Mouse (Mus musculus): Measurements from ENCODE around the gene Eif1ad. TPM values are rescaled to one million over a fixed set of nuclear protein-coding genes. Genes with fewer than 3 reads are reported as not detected.
"Not testable (repeated sequence)": the region's sequence is repeated elsewhere in the genome, so short reads cannot be mapped to it uniquely, and the experiment has no call there.

Eif1ad gene
- total RNA-seq, 2 experiments from 2014 or later: 12.7 to 13.4 TPM

GRCm38 (mm10) chr19:5374748-5375147 is 8.2 kb downstream of the Eif1ad start:
- DNase-seq: no peak

DNA sequence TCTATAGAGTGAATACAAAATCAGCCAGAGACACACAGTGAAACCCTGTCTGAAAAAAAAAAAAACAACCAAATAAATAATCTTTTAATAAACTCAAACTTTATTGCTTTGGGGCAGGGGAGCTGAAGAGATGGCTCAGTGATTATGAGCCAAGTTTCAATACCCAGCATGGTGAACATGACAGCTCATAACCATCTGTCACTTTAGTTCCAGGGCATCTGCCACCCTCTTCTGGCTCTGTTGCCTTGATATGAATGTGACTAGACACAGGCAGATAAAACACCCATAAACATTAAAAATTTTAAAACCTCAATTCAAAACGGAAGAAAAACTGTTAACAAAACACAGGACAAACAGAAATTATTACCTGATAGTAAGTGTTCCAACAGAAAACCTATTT is 10.9 kb downstream of the Eif1ad start:
- no peak for DNase-seq

DNA sequence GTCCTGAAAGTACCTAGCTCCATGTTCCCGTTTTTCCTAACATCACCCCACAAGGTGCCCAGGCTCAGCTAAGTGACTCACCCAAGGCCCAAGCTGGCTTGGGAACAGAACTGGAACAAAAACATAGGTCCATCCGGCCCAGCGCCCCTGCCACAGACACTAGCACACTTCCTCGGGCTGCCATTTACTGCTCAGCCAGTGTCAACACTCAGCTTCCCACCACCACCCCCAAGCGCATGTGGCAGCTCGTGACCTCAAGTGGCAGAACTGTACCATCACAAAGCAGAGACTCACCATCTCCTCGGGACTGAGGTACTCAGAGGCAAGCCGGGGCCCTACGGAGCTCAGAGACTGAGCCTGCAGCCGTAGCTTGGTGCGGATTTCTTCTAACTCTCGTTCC is 16.8 kb downstream of the Eif1ad start:
- DNase-seq: no peak

DNA sequence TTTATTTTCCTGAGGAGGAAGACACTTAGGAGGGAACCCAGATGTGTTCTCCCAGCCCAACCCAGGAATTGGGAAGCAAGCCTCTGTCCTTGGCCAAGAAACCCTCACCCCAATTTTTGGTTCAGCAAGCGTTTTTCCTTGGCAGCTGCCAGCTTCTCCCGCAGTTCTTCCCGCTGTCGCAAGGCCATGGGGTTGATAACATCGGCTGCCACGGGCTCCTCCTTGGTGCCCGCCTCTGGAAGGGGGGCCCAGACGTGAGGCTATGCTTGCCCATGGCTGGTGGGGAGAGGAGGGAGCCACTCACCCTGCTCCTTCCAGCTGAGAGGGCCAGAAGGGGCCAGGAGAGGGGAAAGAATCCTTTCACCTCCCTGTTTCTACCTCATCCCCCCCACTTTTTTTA is 18.2 kb downstream of the Eif1ad start:
- DNase-seq: no peak

DNA sequence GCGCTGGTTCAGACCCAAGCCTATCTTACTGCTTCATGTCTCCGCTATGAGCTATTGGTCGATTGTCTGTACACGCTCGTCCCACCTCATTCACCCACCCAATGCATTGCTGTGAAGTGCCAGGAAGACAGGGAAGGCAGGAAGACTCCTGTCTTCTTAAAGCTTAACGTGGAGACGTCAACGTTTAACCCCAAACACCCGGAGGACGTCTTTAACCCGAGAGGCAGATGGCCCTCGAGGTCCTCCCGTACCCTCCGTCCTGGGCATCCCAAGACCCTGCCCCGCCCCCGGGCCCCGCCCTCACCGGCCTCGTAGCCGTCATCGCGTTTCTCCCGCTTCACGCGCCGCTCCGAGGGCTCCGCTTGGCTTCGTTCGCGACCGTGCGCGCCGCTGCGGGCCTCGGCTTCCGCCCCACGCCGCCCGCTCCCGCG is 21.5 kb downstream of the Eif1ad start:
- no peak for DNase-seq

DNA sequence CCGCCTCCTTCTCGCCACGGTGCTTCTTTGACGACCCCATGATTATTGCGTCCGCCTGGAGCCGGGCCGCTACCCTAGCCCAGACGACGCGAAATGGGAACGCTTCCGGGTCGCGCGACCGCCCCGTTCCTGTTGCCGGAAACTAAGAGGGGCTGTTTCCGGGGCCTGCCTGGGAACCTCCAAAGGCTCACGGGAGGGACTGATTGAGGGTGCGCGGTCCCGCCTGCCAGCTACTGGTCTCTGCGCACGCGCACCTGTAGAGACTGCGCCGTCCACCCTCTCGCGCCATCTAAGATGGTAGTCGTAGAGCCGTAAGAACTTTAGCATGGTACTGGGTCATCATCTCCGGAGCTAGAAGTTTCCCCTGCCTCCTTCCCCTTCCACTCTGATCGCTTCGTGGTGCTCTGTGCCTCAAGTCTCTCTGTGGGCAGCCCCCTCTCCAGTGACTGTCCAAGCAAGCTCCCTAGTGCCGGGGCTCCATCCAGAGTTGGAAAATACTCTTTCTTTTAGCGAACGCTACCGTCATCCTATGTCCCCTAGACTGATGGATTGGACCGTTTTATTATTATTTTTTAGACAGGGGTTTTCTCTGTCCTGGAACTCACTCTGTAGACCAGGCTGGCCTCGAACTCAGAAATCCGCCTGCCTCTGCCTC is 22.2 kb downstream of the Eif1ad start, which contains the start of gene Sart1:
TSS of gene Sart1 (minus strand) at position 116 of the 655 bp plus-strand sequence.
- DNase-seq: peak; percentile 95

DNA sequence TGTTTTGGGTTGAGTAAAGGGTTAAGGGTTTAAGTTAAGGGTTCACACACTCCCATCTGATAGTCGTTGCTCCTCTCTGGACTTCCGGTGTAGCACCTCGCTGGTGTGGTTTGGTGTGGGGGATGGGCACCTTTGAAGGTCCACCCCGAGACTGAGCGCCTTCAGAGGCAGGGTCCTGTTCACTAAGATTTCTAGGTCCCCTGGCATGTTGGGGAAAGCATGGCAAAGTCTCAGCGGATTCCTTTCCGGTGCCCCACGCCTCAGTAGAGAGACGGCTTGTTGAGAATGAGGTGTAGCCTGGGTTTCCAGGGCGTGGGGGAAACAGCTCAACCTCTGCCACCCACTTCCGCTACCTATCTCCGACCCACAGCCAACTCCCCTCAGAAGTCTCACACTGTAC is 23.1 kb downstream of the Eif1ad start:
- DNase-seq: no peak

- no peak for DNase-seq
These were observed 23.9 kb downstream of the Eif1ad start for GRCm38 (mm10) chr19:5390416-5390815.

DNA sequence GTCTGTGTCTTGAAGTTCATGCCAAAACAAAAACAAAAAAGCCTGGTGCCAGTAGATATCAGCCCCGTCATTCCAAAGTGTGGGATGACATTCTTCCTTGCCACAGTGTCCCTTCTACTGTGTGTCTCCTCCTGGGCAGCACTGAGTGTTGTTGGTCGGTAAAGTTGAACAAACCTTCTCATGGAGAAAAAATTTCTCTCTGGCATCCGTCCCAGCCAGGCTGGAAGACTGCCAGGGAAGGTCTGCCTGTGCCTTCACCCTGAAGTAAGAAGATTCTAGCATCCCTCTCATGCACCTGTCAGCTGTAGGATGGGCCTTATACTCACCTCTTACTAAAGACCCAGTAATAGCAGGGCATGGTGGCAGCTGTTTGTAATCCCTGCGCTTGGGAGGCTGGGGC is 26.4 kb downstream of the Eif1ad start:
- no peak for DNase-seq

DNA sequence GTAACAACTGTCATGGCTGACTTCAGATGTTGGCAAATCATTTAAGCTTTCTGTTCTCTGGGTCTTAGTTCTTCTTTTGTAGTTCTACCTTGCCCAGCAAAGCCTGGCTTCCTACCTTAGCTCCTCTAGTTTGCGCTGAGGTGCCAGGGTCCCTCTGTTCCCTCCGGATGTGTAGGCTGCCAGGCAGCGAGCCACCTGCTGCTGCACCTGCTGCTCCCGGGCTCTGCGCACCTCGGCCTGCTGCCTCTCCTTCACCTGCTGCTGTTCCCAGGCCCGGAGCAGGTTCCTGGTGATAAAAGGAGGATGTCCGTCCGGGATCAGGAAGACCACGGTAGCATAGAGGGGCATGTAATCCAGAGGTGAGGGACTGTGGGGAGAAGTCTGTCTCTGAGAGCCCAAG is 27.6 kb downstream of the Eif1ad start:
- DNase-seq: no peak

- DNase-seq: no peak
These were observed 28.8 kb downstream of the Eif1ad start for GRCm38 (mm10) chr19:5395371-5395770.

GRCm38 (mm10) chr19:5401073-5401472 is 34.5 kb downstream of the Eif1ad start:
- DNase-seq: not testable (repeated sequence)

DNA sequence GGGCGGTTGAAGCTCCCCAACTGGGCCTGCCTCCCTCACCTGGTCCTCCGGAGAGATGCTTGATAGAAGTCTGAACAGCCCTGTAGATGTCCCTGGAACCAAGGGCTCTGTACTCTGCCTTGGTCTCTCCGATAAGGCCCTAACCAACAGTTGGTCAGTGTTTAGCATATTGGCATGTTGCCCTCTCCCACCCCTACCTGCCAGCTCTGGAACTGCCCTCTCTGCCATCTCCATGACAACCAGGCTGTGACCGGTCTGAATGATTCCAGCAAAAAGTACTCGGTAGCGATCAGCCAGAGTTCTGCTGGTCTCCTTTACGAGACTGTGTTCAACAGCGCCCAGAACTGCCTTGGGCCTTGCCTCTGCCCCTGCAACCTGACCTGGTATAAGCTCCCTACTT is 35.8 kb downstream of the Eif1ad start, which contains the start of gene Tsga10ip:
TSS of gene Tsga10ip (minus strand) at position 234 of the 400 bp plus-strand sequence.
- DNase-seq: no peak

GRCm38 (mm10) chr19:5405924-5406323 is 39.4 kb downstream of the Eif1ad start:
- DNase-seq: no peak

DNA sequence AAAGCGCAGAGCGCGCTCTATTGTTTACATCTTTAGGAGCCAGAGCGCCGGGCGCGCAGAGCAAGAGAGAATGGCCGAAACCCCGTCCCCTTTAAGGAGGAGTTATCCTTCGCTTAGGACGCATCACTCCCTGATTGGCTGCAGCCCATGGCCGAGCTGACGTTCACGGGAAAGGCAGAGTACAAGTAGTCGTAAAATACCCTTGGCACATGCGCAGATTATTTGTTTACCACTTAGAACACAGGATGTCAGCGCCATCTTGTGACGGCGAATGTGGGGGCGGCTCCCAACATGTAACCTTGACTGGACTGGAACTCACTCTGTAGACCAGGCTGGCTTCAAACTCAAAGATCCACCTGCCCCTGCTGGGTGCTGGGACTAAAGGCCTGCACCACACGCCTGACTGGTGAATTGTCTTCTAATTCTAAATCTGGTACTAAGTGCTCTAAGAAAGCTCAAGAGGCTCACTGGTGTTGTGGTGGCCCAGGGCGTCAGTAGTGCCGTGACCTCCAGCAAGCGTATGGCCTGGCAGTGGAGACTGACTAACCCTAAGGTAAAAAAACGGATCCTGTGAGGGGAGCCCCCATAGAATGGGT is 40.1 kb downstream of the Eif1ad start:
- peak; percentile 53 for DNase-seq

DNA sequence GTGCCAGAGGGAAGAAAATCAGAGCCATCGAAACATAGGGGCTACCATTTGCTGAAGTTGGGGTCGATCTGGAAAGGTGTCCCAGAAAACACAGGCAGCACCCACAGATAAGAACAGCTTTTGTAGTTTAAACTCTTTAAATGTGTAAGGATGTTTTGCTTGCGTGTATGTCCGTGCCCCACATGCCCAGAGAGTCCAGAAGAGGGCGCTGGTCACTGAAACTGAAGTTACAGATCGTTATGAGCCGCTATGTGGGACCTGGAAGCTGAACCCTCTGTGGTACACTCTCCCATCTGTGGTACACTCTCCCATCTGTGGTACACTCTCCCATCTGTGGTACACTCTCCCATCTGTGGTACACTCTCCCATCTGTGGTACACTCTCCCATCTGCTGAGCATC is 40.6 kb downstream of the Eif1ad start:
- no peak for DNase-seq

- DNase-seq: no peak
These were observed 41.8 kb downstream of the Eif1ad start for GRCm38 (mm10) chr19:5408057-5409001.

DNA sequence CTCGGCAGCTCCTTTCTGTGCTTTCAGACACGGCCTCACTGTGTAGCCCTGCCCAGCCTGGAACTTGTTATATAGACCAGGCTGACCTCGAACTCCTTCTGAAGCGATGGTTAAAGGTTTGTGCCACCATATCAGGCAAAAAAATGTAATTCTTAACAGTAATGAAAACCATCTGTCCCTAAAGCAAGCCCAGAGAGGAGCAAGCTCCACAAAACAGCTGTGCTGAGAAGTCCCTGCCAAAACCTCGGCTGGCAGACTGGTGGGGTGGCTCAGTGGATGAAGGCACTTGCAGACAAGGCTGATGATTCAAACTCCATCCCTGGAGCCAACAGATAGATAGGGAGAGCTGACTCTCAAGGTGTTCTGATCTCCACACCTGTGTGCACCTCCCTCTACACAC is 42.5 kb downstream of the Eif1ad start:
- peak; percentile 45 for DNase-seq

GRCm38 (mm10) chr19:5410641-5411040 is 44.1 kb downstream of the Eif1ad start:
- DNase-seq: no peak

GRCm38 (mm10) chr19:5411961-5412360 is 45.4 kb downstream of the Eif1ad start:
- DNase-seq: peak; percentile 59

DNA sequence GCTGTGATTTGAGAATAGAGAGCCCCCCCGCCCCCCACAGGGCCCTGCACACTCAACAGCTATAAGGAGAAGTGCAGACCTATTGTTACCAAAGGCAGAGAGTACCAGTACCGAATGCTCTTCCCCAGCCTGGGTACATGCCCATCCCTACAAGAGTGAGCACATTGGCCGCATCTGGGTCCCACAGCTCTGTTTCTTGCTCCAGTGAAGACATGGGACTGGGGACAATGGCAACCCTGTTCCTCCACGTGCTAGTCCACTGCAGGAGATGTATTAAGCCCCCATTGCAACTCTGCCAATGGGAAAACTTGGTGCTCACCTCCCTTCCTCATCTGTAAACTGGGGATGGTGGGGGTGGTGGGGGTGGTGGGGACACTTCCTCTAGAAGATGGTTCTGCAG is 47.3 kb downstream of the Eif1ad start:
- no peak for DNase-seq

DNA sequence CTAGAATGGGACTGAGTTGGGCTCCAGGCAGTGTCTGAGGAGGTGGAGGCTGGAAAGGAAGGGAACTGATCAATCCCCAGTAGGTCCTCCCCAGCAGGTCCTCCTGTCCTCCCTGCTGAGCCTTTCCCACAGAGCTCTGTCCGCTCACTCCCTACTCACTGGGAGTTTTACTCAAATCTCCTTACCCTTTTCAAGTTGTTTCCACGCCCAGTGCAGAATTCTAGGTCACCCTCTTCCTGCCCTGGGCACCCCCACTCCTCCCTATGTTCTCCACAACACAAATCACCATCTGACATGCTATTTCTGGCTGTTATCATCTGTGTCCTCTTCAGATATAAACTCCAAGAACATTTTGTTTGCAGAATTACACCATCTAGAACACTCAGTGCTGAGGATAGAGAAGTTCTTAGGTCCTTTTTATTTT is 48.0 kb downstream of the Eif1ad start:
- peak; percentile 62 for DNase-seq

Measured in gastrocnemius, postnatal 25 days (tissue).